Mouse (Mus musculus): Measurements from ENCODE around the gene Mrps34. TPM values are rescaled to one million over a fixed set of nuclear protein-coding genes. Genes with fewer than 3 reads are reported as not detected.

Mrps34 gene
- 80.4 and 83.3 TPM in 2 replicates for polyA plus RNA-seq (2015; fragmentation: Nextera tagmentation; extraction: Ambion mirVana)

DNA sequence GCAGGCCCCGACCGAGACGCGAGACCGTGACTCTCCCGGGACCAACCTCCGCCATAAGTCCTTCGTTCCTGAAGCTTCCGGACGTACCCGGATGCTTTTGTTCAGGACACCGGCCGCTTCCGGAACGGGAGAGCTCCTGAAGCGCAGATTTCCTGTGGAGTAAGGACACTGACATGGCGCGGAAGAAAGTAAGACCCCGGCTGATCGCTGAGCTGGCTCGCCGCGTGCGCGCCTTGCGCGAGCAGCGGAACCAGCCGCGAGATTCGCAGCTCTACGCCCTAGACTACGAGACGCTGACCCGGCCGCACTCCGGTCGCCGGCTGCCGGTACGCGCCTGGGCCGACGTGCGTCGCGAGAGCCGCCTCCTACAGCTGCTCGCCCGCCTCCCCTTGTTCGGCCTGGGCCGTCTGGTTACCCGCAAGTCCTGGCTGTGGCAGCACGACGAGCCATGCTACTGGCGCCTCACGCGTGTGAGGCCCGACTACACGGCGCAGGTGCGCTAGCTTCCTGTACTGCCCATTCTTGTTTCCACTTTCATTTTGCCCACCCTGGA is at the start of gene Mrps34, which contains the start of gene Eme2:
Gene Mrps34 (plus strand): TSS at position 122 of the 553 bp plus-strand sequence.
Gene Eme2 (minus strand): TSS at position 93 of the 553 bp plus-strand sequence.
- Histone ChIP-seq H3K36me3 (peaks cover 70% of the 10 kb centered on the region), H3K27ac (peak within 1 kb of the TSS; percentile 87), H3K9me3 (no peaks in the 10 kb centered on the region), H3K4me3 (peak within 1 kb of the TSS; percentile 90), H3K9ac (peak within 1 kb of the TSS; percentile 94), H3K27me3 (no peaks in the 10 kb centered on the region), H3K4me1 (peaks cover 36% of the 10 kb centered on the region), H3K4me2 (replicated peaks) (peak within 1 kb of the TSS; percentile 100)
- ATAC-seq (ENCODE audit: low FRiP score, low read depth), result peak; percentile 60
- under 1% methylated on average over 62 of the region's 62 CpGs for WGBS

DNA sequence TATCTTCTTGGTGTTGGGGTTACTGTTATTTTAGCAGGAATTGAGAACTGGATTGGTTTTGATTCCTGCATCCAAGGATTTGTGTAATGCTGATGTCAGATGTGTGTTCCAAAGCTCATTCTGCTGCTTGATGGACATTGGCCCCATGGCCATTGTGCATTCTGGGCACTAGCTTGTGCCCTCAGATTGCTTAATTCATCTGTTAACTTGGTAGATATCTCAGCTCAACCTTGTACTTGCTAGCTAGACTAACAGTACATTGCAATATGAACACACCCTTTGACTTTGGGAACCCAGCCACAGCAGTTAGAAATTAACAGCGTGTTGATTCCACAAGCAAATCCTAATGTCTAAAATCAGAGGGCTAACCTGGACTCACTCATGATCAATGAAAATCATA is 47.5 kb upstream of the Mrps34 start:
- Histone ChIP-seq H3K36me3 (no peaks in the 10 kb centered on the region), H3K4me1 (peaks cover 21% of the 10 kb centered on the region), H3K4me2 (replicated peaks) (no peak overlapping the region), H3K27me3 (peaks cover 30% of the 10 kb centered on the region), H3K9ac (no peak overlapping the region), H3K9me3 (no peaks in the 10 kb centered on the region), H3K27ac (no peak overlapping the region), H3K4me3 (no peak overlapping the region)
- no peak for ATAC-seq (ENCODE audit: low FRiP score, low read depth)
- 91% methylated on average over 1 of the region's 1 CpGs for WGBS

DNA sequence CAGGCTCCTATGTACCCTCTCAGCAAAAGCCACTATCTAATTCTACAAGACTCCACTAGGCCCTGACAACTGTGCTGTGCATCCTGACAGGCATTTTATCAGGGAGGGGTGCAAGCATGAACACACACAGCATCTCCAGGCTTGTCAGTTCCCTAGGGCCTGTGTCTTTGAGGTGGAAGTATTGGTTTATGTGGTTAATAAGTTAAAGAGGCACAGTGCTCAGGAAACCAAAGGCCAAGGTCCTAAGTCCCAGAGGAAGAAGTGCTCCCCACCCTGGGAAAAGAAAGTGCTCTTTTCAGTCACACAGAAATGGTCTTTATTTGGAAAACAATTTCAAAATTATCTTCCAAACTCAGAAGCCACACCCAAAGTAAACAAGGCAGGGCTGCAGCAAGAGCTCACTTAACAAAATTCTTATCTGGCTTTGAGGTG is 46.3 kb upstream of the Mrps34 start:
- H3K9ac ChIP-seq, result no peak overlapping the region
- peak overlapping the region; percentile 82 for H3K4me3 ChIP-seq

DNA sequence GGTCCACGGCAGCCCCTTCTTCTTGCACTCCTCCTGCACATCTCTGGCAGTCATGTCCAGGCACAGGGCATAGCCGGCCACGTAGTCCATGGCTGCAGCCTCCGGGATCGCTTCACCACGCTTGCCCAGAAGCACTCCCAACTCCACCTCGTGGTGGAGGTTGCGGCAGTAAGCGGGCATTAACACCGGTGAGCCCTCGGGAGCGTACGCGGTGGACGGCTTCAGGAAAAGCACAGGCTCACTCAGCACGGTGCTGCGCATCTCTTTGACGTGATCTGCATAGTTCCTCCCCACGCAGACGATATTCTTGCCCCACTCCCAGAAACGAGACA is 45.2 kb upstream of the Mrps34 start:
- Histone ChIP-seq H3K4me2 (replicated peaks) (peak overlapping the region; percentile 96), H3K27ac (peak overlapping the region; percentile 85), H3K9ac (peak overlapping the region; percentile 82), H3K9me3 (no peaks in the 10 kb centered on the region), H3K4me3 (peak overlapping the region; percentile 82), H3K27me3 (peaks cover 19% of the 10 kb centered on the region), H3K36me3 (peaks cover 12% of the 10 kb centered on the region; the same call in 1 of the 2 replicates), H3K4me1 (peaks cover 21% of the 10 kb centered on the region)
- 0% methylated on average over 21 of the region's 21 CpGs for WGBS
- peak; percentile 42 for ATAC-seq (ENCODE audit: low FRiP score, low read depth)

More for the DNA sequence above, 46.3 kb upstream of the Mrps34 start:
- peak overlapping the region; percentile 96 for H3K4me2 ChIP-seq (replicated peaks)
- H3K9me3 ChIP-seq, result no peaks in the 10 kb centered on the region
- H3K27me3 ChIP-seq, result peaks cover 28% of the 10 kb centered on the region
- no peak overlapping the region for H3K27ac ChIP-seq
- H3K36me3 ChIP-seq, result peaks cover 7% of the 10 kb centered on the region; the same call in 1 of the 2 replicates
- ATAC-seq (ENCODE audit: low FRiP score, low read depth), result no peak
- H3K4me1 ChIP-seq, result peaks cover 21% of the 10 kb centered on the region

DNA sequence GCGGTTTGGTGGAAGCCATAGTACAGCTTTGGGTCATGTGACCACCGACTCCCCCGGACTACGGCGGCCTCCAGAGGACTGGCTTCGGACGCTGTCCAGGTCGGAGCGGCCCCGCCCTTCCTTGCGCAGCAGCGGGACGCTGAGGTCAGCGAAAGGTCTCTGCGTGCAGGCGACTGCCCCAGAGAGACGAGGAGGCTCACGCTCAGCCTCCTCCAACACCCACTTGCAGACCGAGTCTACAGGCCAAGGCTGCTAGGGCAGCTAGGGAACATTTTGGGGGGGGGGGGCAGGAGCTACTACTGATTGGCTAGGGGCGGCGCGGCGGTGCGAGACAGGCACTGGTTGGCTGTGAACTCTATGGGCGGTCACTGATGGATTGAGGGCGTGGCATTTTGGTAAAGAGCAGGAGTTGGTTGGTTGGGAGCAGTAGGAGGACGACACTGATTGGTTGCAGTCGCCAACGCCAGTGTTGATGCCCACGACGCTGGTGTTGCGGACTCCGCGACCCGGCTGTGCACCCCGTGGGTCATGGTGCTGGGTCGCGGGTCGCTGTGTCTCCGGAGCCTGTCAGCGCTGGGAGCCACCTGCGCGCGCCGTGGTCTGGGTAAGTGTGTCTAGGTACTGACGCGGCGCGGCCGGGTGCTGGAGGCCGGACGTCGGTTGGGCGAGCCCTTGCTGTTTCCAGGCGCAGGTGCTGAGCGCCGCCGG is 44.7 kb upstream of the Mrps34 start, which contains the start of gene Fahd1:
Gene Fahd1 (minus strand): TSS at position 300 of the 708 bp plus-strand sequence.
- Histone ChIP-seq H3K9ac (peak within 1 kb of the TSS; percentile 82), H3K36me3 (peaks cover 12% of the 10 kb centered on the region; the same call in 1 of the 2 replicates), H3K27ac (peak within 1 kb of the TSS; percentile 85), H3K27me3 (peaks cover 13% of the 10 kb centered on the region), H3K4me2 (replicated peaks) (peak within 1 kb of the TSS; percentile 96), H3K9me3 (no peaks in the 10 kb centered on the region), H3K4me3 (peak within 1 kb of the TSS; percentile 82), H3K4me1 (peaks cover 21% of the 10 kb centered on the region)
- ATAC-seq (ENCODE audit: low FRiP score, low read depth), result peak; percentile 100
- WGBS, result under 1% methylated on average over 58 of the region's 58 CpGs

DNA sequence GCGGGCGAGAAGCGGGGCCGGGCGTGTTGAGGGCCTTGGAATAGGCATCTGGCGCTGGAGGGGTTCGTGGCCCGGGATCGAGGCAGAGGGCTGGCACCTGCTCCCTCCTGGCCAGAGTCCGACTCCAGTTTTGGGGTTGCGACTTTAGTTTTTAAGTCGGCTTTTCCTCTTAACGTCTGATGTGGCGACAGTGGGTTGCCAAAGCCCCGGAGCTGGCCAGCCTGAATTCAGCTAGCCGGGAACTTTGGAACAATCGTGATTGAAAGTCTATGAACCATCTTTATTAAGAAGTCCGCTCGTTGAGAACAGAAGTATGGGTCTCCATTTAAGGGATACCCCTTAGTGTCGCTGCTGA is 44.2 kb upstream of the Mrps34 start:
- H3K4me1 ChIP-seq, result peaks cover 21% of the 10 kb centered on the region
- H3K36me3 ChIP-seq, result peaks cover 15% of the 10 kb centered on the region; the same call in 1 of the 2 replicates
- no peak for ATAC-seq (ENCODE audit: low FRiP score, low read depth)
- under 1% methylated on average over 20 of the region's 20 CpGs for WGBS
- H3K9ac ChIP-seq, result peak overlapping the region; percentile 77
- no peak overlapping the region for H3K27ac ChIP-seq
- peak overlapping the region; percentile 96 for H3K4me2 ChIP-seq (replicated peaks)
- H3K9me3 ChIP-seq, result no peaks in the 10 kb centered on the region
- peak overlapping the region; percentile 82 for H3K4me3 ChIP-seq
- H3K27me3 ChIP-seq, result peaks cover 11% of the 10 kb centered on the region

DNA sequence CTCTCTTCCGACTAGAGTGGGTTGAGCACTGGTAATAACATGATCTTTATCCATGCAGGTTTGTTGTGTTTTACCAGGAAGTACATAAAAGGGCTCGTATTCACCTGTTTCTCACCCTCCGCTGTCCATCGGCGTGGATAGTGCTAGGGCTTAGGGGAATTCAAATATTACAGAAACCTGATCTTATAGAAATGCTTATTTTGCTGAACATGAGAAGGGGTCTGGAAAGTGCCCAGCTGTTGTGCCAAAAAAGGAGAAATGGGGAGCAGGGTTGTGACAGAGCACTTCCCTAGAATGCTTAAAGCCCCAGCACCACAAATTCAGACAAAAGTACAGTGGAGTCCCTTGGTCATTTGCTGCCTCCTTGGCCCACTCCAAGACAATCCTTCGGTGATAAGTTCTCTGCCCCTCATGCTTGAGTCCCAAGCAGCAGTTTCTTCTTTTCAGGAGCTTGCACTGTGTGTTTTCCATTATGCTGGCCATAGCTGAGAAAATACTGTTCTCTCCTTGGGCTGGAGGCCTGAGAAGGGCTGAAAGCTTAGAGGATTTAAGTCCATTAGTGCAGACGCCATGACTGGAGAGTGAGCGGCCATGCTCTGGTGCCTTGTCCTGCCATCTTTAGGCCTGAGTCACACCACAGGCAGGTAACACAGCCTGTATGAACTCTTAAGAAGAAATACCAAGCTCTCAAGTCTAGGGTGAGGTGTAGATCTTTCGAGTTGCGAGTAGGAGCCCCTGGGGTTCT is 43.4 kb upstream of the Mrps34 start:
- 79% methylated on average over 10 of the region's 10 CpGs for WGBS
- Histone ChIP-seq H3K9me3 (no peaks in the 10 kb centered on the region), H3K4me2 (replicated peaks) (peak overlapping the region; percentile 96), H3K9ac (peak overlapping the region; percentile 77), H3K4me1 (peaks cover 21% of the 10 kb centered on the region), H3K36me3 (peaks cover 23% of the 10 kb centered on the region), H3K27me3 (peaks cover 11% of the 10 kb centered on the region), H3K27ac (no peak overlapping the region), H3K4me3 (peak overlapping the region; percentile 82)
- ATAC-seq (ENCODE audit: low FRiP score, low read depth), result no peak

DNA sequence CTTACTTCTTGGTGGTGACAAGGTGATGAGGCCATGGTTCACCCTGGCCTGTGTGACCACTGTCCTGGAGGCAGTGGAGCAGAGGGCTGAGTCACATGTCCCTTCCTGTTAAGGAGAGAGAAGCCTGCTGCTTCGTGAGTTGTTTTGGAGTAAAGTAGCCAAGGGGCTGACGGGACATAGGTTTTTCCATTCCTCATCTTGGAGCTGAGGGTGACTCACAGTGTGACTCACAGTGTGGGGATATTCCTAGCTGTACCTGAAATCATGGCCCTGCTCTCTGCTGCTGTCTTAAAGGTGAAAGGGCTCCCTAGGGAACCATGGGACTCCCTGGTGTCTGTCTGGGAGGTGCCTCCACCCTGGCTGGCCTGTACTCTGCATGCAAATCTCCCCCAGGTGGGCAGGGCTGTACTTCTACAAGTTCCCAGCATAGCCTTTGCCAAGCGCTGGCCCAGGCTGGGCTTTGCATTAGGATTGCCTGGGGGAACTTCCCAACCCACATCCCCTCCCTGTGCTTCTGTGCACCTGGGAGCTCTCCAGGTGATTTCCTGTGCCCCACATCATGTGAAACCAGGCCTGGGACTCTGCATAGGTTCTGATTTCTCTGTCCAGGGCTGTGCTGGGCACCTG is 39.0 kb upstream of the Mrps34 start:
- no peak for ATAC-seq (ENCODE audit: low FRiP score, low read depth)
- H3K36me3 ChIP-seq, result peaks cover 54% of the 10 kb centered on the region
- no peak overlapping the region for H3K27ac ChIP-seq
- H3K4me3 ChIP-seq, result no peak overlapping the region
- peaks cover 7% of the 10 kb centered on the region for H3K4me1 ChIP-seq
- H3K9ac ChIP-seq, result no peak overlapping the region
- no peak overlapping the region for H3K4me2 ChIP-seq (replicated peaks)
- H3K27me3 ChIP-seq, result peaks cover 9% of the 10 kb centered on the region
- H3K9me3 ChIP-seq, result no peaks in the 10 kb centered on the region
- 82% methylated on average over 3 of the region's 3 CpGs for WGBS

DNA sequence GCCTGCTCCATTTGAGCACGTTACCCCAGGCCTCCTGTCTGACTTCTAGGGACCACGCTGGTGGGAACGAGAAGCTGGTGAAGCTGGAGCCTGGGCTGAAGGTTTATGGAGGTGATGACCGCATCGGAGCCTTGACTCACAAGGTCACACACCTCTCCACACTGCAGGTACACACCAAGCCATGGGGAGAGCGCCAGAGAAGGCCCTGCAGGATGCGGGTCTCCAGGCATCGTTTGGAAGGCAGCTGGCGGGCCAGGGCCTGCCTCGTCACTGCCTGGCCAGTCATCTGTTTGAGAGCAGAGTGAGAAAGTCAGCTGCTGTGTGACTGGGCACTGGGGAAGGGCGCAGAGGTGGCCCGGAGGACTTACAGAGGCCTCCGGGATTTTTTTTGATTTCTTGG is 38.3 kb upstream of the Mrps34 start:
- ATAC-seq (ENCODE audit: low FRiP score, low read depth), result no peak
- Histone ChIP-seq H3K4me3 (no peak overlapping the region), H3K36me3 (peaks cover 60% of the 10 kb centered on the region), H3K4me2 (replicated peaks) (no peak overlapping the region), H3K4me1 (peaks cover 1% of the 10 kb centered on the region), H3K9me3 (no peaks in the 10 kb centered on the region), H3K9ac (no peak overlapping the region), H3K27ac (no peak overlapping the region), H3K27me3 (peaks cover 3% of the 10 kb centered on the region)
- WGBS, result 89% methylated on average over 13 of the region's 13 CpGs

DNA sequence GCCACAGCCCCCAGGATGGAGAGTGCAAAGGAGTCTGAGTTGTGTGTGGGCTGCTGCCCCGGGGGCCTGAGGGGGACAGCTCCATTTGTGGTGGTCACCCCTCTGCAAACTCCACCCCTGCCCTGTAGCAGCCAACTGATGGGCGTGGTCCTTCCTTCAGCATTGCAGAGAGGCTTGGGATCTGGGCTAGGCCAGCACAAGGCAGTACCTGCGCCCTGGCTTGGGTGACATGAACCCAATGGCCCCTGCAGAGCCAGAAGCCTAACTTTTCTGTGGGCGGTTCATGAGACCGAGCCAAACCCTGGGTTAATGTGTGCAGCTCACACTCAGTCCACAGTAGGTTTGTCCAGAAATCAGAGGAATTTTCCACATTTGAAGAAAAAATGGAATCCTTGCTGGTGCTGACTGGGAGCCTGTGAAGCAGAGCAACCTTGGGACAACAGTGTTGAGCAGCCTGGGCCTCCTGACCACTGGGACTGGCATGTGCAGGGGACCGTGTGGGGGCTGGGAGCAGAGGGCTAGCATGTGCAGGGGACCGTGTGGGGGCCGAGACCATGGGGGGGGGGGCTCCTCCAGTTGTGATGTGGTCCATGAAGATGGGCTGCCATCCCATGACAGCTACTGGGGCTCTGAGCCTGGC is 37.0 kb upstream of the Mrps34 start:
- Histone ChIP-seq H3K36me3 (peaks cover 67% of the 10 kb centered on the region), H3K4me2 (replicated peaks) (no peak overlapping the region), H3K4me1 (no peaks in the 10 kb centered on the region), H3K27me3 (no peaks in the 10 kb centered on the region), H3K9me3 (no peaks in the 10 kb centered on the region), H3K9ac (no peak overlapping the region), H3K27ac (no peak overlapping the region), H3K4me3 (no peak overlapping the region)
- ATAC-seq (ENCODE audit: low FRiP score, low read depth), result no peak
- 84% methylated on average over 8 of the region's 8 CpGs for WGBS

DNA sequence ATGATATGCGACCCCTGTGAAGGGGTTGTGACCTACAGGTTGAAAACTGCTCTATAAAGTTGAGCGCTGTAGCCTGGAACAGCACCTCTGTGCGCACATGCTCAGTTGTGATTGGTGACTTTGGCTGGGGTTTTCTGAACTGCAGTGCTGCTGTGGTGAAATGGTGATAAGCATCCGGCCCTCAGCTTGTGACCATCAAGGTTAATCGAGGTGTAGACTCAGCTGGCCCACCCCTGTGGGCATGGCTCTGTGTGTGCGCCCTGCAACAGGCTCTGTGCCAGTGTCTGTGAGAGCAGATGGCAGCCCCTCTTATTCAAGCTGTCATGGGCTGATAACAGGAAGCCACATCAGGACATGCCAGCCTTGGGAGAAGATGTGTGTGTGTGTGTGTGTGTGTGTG is 35.9 kb upstream of the Mrps34 start:
- Histone ChIP-seq H3K4me1 (no peaks in the 10 kb centered on the region), H3K4me3 (no peak overlapping the region), H3K9me3 (no peaks in the 10 kb centered on the region), H3K36me3 (peaks cover 67% of the 10 kb centered on the region), H3K4me2 (replicated peaks) (no peak overlapping the region), H3K27ac (no peak overlapping the region), H3K27me3 (no peaks in the 10 kb centered on the region), H3K9ac (no peak overlapping the region)
- WGBS, result 88% methylated on average over 6 of the region's 6 CpGs
- ATAC-seq (ENCODE audit: low FRiP score, low read depth), result no peak

Data from limb, embryonic 13.5 days (tissue).